Mouse (Mus musculus) right cerebral cortex, adult 18-20 months (tissue): ENCODE data around the gene Spata17.

ENCODE experiments used
- DNase-seq: peaks from one replicate; pipeline ENCODE4 v3.0.0; 2022; ENCODE audit warnings: mixed read lengths

Spata17 gene

GRCm38 (mm10) chr1:186997596-186998304, 217.5 kb downstream of the Spata17 start:
- DNase-seq: no peak
